Mouse (Mus musculus) ES-CJ7 (cell line): ENCODE measurements at regions not wholly inside any gene's neighbourhood (a gene's known extent, or its start where the extent isn't known, plus 50 kb on each side); places are given as distances from the start of the nearest gene placed in this dataset.
"Not testable (repeated sequence)": the region's sequence is repeated elsewhere in the genome, so short reads cannot be mapped to it uniquely, and the experiment has no call there.

Experiments
- DNase-seq: peaks from one replicate; pipeline ENCODE4 v3.0.0; 2011; ENCODE audit warnings: low read depth, low spot score

DNA sequence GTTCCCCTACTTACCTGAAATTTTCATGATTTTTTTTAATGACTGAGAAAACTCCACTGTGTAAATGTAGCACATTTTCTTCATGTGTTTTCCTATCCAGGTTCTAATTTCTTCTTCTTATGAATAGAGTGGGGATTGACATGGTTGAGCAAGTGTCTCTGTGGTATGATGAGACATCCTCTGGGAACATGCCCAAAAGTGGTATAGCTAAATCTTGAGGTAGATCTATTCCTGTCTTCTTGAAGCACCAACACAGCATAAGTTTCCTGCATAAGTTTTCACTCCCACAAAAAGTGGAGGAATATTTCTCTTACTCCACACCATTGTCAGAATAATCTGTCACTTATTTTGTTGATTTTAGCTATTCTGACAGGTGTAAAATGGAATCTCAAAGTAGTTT is 161.1 kb upstream of the Oprm1 start:
- no peak for DNase-seq

DNA sequence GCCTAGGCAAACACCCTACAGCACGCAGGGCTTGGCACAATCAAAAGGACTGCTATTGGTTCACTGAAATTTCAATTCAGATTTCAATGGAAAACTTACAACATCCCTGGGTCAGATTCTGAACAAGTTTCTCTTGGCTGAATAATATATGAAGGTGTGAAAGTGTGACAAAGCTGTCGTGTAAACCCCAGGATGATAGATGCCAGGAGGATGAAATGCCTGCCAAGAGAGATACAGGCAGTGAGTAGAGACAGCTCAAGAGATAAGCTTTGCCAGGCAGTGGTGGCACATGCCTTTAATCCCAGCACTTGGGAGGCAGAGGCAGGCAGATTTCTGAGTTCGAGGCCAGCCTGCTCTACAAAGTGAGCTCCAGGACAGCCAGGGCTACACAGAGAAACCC is 159.7 kb upstream of the Oprm1 start:
- DNase-seq: not testable (repeated sequence)

GRCm38 (mm10) chr10:6647576-6647975 is 110.7 kb upstream of the Oprm1 start:
- no peak for DNase-seq

- no peak for DNase-seq
Measured at GRCm38 (mm10) chr10:6685308-6686080, 72.8 kb upstream of the Oprm1 start.

- DNase-seq: no peak
Measured at GRCm38 (mm10) chr10:6686081-6686474, 72.2 kb upstream of the Oprm1 start.
